Mouse (Mus musculus): ENCODE results near the gene Enpp7. TPM values are rescaled to one million over a fixed set of nuclear protein-coding genes. Genes with fewer than 3 reads are reported as not detected.

The Enpp7 gene
- total RNA-seq, 2 experiments from 2014 or later = not detected

DNA sequence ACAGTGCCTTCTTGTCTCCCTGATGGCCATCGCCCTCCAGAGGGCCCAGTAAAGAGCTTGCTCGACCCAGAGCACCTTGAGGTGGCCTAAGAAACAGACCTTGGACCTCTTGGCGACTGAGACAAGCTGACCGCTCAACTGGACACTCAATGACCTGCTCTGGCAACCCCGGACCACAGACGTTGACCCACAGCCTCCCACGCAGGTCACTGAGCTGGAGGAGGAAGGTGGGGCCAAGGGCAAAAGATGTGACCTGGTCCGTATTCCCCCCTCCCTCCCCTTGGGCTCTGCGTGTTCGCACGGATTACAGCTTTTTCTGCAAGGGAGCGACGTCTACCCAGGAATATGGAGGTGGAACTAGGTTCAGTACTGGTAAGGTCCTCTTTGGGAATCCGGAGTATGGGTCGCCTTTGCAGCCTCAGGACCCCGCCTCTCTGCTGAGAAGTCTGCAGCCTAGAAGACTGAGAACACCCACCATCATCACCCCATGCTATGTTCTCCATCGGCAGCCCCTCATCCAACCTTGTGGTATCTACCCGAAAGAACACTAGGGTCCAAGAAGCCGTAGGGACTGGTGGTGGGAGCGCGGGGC, 47.2 kb downstream of the Enpp7 start:
- no peak for DNase-seq (ENCODE audit: low spot score in 2 of 2)

DNA sequence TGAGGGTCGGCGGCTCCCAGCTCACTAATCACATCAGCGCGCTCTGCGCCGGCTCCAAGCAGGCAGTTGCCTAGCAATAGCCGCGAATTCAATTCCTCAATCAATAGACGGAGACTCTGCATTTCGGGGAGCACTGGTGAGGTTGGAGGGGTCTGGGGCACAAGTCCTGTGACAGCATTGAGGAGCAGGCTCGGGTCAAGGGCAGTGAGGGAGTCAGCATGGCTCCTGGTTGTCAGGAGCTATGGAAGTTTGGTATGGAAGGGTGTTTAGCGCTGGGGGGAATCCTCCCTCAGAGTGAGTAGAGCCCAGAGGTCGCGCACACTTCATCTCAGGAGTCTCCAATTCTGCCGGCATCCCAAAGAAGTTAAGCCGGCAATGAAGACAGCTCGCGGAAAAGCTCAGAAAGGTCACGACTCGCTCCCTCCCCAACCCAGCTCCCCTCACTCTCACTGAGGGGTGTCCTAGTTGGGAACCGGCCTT, 47.7 kb downstream of the Enpp7 start:
- DNase-seq (ENCODE audit: low spot score in 2 of 2) = no peak

DNA sequence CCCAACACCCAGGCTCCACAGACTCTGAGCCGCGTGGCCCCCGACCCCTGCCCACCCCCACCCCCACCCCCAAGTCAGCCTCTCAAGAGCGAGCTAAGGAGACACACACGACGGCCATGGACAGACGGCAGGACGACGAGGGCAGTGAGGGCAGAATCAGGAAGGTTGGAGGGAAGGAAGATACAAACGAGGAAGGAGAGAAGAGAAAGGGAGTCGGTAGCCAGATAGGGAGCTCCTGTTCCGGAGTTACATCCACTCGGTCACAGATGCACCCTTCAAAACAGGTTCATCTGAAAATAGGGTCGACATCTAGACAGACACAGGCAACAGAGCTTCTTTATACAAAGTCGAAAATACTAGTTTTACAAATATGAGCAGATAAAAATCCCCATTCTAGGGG, 48.5 kb downstream of the Enpp7 start:
- no peak for DNase-seq (ENCODE audit: low spot score in 2 of 2)

DNA sequence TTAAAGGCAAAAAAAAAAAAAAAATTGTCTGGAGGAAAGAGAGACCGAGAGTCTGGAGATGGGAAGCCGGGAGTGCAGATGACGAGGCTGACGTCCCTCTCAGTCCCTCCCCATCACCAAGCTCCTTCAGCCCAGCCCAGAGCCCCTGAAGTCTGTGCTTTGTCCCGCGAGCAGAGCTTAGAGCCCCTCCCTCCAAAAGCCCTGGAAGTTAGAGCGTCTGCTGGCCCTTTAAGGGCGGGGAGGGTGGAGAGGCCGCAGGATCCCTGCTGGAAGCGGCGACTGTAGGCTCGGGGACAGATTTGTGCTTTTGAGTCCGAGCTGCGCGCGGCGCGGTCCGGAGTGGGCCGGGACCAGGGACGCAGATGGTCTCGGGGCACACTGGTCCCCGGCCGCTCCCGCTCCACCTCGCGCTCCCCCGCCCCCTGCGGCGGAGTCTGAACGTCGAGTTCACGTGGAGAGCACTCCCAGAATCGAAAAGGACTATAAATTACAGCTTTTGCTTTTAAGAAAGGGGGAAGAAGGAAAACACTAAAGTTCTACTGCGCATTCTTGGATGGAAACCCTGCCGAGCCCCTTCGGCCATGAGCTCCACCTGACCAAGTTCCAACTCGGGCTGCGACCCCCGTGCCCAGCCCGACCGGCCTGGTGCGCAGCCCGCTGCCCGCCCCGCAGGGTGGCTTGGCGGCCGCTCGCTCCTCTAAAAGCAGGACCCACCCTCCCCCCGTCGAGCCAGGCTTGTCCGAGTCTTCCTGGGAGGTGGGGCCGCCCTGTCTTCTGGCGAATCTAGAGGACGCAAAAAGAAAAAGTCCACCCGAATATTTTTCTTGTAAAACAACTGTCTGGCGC, 49.2 kb downstream of the Enpp7 start:
- no peak for DNase-seq (ENCODE audit: low spot score in 2 of 2)

DNA sequence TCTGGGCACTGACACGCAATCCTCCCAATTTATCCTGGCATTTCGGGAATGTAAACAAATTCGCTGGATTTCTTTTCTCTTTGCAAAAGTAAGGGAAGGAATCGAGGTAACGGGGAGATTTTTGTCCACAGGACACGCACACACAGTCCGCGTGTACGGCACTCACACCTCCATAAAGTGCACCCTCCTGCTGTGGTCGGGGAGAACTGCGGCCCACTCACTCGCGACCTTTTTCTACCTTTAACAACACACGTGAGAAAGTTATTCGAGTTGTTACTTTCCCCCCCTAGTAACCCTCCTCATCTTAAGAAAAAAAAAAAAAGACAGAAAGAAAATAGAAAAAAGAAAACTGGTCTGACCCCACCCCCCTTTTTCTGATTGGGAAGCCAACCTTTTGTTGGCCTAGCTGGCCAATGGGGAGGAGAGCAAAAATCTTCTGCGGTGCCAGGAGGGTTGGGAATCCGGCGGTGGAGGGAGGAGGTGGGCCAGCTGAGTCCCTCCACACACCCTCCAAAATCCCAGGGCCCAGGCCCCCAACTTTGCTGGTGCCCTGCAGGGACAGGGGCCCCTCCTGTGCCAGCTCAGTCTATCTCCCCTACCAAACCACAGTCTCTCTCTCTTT, 49.9 kb downstream of the Enpp7 start:
- no peak for DNase-seq (ENCODE audit: low spot score in 2 of 2)

DNA sequence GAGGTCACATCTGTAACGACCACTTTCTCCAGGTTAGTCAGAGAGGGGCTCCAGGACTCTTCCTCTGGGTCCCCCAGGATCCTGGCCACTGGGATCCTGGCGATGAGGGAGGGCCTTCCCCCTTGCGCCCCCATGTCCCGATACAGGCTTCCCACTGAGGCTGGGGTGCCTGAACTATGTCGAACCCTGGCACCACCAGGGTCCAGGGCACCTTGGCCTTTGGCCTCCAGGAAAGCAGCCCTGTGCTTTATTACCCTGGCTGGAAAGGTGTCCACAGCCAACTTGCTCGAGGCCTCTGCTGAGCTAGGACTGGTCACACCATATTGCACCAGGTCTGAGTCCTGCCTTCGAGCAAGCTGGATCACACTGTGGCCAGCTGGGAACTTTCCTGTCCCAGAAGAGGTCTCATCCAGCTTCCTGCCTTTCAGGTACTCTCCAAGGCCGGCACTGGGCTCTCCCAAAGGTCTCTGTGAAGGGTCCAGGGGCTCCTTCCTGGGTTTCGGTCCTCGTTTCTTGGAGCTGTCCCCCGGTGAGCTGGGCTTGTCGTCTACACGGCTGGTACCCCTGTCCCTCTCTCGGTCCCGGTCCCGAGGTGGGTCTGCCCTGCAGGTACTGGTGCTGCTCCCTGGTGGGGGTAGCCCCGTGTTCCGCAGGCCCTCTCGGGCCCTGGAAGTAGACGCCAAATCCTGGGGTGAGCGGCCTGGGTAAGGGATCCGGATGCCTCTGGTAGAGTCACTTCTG, 50.9 kb downstream of the Enpp7 start:
- DNase-seq (ENCODE audit: low spot score in 2 of 2) = no peak

DNA sequence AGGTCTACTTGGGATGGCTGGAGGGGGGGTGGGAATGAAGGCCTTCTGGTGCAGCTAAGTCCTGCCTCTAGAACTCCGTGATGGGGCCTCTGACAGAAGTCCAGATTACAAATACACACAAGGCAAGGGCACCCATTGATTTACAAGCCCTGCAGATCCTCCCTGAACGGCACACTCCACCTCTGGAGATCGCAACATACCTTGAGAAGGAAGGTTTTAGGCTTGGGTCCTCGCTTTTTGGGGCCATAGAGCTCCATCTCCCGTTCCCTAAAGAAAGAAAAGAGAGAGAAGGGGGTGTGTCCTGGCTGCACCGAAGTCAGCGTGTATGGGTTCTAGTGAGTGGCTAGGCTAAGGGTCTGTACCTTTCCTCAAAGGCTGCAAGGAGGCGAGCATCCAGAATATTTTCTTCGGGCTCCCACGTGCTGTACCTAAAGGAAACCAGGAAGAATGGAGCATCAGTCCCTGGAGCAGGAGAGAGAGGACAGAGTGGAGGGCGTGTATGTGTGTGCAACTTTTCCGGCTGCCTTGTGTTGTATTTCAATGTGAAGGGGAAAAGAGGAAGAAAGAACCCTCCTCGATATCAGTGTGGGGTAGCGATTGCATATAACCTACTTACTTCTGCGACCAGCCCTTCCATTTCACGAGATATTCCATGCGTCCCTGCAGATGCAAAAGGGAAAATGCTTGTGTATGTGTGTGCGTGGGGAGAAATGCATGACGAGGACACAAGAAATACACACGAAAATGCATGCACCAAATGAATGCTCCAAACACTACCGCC, 51.9 kb downstream of the Enpp7 start:
- no peak for DNase-seq (ENCODE audit: low spot score in 2 of 2)

DNA sequence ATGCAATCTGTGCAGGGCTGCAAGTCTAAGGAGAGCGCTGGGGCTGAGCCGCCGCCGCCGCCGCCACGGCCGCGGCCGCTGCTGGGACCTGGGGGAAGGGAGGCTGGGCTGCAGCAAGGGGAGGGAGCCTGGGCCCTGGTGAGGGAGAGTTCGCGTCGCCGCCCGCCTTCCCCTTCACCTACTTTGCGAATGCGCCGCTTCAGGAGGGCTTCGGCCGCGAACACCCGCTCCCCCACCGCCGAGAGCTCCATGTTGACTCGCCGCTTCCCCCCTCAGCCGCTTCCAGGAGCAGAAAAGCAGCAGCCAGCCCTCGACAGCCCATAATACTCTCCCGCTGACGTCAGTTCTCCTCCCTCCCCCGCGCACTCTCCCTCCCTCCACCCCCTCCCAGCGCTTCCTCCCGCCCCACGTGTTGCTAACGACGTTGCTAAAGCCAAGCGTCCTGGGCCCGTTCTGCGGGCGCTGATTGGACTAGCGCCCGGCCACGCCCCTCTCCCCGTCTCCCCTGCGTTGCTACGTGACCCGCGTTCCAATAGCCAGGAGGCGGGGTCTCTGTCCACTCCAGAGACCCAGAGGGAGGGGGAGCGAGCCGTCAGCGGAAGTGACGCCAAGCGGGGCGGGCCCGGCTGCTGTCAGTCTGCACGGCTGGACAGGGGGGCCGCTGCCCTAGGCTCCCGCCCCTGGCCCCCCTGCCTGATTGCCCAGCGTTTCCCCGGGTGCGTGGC, 52.8 kb downstream of the Enpp7 start, which contains the start of gene Cbx8:
Cbx8 (minus strand) TSS at position 370 of the 725 bp plus-strand sequence.
- DNase-seq (ENCODE audit: low spot score in 2 of 2) = peak; percentile 95 to 96

DNA sequence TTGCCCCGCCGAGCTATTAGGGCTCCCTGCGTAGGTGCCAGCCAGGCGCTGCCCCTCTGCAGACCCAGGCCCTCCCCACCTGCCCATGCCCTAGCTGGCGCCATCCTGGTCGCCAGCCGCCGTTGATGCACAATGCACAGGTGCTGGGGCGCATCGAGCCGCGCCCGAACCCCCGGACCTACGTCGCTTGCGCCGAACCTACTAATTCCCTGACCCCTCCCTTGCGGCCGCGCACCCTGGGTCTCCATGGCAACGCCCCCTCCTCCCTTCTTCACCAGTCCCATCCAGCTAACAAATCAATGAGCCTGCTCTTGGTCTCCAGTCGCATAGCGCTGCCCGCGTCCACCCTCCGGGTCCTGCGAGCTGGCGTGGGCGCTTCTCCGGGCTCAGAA, 53.3 kb downstream of the Enpp7 start:
- no peak for DNase-seq (ENCODE audit: low spot score in 2 of 2)

DNA sequence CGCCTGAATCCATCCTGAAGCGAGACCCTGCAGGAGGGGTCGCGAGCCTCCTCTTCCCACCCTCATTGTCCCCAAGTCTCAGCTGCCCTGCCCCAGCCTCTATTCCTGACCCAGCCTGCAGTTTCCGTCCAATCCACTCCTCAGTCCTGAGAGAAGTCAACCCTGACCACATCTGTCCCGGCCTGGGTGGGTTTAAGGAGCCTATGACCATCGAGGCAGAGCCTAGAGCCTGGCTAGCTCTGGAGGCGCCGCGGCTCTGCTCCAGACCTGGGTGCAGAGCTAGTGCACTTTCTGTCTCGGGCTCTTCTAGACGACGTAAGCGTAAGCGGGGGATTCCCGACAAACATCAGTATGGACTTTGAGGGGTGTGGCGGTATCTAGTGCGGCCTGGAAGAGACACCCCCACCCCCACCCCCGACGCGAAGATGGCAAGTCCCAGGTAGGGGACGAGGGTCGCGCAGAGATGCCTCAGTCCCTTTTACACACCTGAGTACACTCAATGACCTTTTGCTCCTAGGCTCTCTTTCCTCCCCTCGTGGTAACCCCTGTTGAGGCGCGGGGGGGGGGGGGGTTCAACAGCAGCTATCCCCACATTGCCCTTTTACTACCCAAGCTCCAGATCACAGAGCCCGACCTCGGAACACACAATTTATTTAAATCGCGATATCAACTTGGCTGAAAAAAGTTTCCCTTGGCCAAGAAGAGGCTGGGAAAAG, 53.9 kb downstream of the Enpp7 start:
- DNase-seq (ENCODE audit: low spot score in 2 of 2) = no peak

Other genes starting within 250 kb of the Enpp7 start
- gene Rbfox3, start 76.6 kb upstream of the Enpp7 start, total RNA-seq (2021) = 1 to 10 TPM; 6.6 to 8.2 TPM
- 10 to 100 TPM in 1 of 2 experiments, 1 to 10 TPM in 1; 9.5 to 10.1 TPM for gene Cbx2, start 34.8 kb downstream of the Enpp7 start, total RNA-seq (2021)
- gene Cbx8, start 52.8 kb downstream of the Enpp7 start, total RNA-seq (2021) = 10 to 100 TPM; 10.8 to 15.5 TPM
- gene Cbx4, start 98.0 kb downstream of the Enpp7 start, total RNA-seq (2021) = 10 to 100 TPM; 69.7 to 76.8 TPM
- gene Tbc1d16, start 240.3 kb downstream of the Enpp7 start, total RNA-seq (2021) = 10 to 100 TPM; 25.9 to 29.7 TPM
- gene Ccdc40, start 240.4 kb downstream of the Enpp7 start, total RNA-seq (2021) = 1 to 10 TPM; 2.0 to 2.6 TPM

Data from adrenal gland, postnatal 4 days (tissue).